Mouse (Mus musculus): ENCODE measurements at regions not wholly inside any gene's neighbourhood (a gene's known extent, or its start where the extent isn't known, plus 50 kb on each side); places are given as distances from the start of the nearest gene placed in this dataset.

DNA sequence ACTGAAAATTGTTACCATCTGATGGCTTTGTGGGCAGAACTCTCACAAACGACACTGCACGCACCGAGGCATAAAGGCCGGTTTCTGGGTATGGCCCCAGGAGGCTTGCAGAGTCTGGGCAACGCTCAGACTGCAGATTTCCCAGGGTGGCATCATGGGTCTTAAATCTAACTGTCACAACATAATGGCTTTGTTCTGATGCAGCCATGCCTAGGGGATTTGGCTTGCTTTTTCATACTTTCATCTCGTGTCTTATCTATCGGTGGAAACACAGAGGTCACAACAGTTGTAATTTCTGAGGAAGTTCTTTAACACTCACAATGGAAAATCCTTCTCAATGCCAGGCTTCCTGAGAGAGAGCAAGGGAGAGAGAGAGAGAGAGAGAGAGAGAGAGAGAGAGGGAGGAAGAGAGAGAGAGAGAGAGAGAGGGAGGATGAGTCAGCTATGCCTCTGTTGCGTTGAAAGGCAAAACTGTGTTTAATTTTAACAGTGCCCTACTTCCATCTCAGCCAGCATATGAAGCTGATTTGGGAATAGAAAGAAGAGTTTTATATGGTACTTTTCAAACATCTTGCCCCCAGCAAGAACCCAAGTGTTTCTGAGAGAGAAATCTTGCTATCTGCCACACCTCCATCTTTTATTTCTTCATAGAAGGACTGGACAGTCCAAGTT is 224.6 kb upstream of the Prdm1 start:
- in situ Hi-C loops (cut with MboI; ENCODE audit: unreplicated experiment in 2 of 2) = loop anchor here (5.0 to 25.0 kb wide), 3 partner anchors 116 to 418 kb away; no protein-coding TSS in a partner anchor

DNA sequence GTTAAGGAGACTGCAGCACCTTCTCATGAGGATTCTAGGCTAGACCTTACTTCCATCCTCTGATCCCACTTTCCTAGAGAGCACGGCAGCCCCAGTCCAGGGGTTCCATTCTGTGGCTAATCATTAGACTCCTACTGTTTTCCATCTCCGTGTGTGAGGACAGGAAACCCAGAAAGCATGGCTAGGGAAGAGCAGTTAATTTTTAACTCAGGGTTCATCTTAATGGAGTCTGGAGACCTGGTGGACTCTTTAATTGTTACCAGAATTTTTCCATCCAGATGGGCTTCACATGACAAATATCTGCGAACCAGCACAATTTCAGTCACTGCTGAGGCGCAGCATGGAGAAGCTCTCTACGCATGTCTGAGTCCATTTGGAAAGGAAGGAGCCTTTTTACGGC is 222.8 kb upstream of the Prdm1 start:
- in situ Hi-C loops (cut with MboI; ENCODE audit: unreplicated experiment in 2 of 2) = loop anchor here (5.0 to 25.0 kb wide), 3 partner anchors 114 to 416 kb away; no protein-coding TSS in a partner anchor

DNA sequence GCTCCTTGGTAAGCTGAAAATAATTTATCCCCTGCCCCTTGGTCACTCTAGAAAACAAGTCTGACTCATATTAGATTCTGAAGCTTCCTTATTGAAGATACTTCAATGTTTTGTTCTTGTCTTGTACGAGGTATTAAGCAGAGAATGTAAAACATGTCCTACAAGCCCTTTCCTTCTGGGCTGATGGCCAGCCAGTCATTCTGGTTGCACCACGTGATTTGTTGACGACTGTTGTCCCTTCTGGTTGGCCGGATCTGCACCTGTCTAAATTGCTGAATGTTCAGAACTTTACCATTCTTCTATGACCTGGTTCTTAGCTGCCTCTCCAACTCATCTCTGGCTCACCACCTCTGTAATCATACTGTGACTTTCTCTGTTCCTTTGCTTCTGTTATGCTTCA is 220.9 kb upstream of the Prdm1 start:
- in situ Hi-C loops (cut with MboI; ENCODE audit: unreplicated experiment in 2 of 2) = loop anchor here in 1 of 2 experiments (10.0 kb wide), 1 partner anchor 366 kb away; no protein-coding TSS in a partner anchor

DNA sequence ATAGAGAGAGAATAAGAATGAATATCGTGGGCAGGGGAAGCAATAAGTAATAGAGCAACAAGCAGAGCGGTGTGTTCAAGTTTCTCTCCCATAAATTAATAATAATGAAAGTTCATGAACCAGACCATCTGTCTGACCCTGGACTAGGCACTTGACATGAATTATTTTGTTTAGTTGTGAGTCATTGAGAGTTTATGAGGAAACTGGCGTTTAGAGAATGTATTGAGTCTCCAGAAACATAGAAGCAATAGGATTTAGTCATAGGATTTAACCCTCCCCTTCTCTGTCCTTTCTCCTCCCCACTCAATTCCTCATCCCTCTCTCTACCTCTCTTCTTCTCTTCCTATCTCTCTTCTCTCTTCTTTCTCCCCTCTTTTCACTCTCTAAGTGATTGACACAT is 219.1 kb upstream of the Prdm1 start:
- in situ Hi-C loops (cut with MboI; ENCODE audit: unreplicated experiment in 2 of 2) = loop anchor here in 1 of 2 experiments (10.0 kb wide), 1 partner anchor 367 kb away; no protein-coding TSS in a partner anchor

DNA sequence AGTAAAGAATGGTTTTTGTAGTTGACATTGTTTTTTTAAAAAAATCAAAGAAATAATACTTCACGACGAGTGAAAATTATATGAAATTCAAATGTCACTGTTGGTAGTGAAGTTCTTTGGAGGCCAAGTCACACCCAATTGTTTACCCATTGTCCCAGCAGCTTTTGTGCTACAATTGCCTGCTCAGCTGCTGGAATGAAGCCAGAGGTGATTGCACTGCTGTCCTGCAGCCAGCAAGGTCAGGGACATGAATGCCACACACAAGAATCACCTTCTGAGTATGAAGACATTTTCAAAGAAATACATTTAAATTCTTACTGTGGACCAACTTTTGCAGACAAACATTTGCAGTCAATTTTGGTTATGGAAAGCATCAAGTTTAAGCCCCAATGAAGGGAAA is 215.9 kb upstream of the Prdm1 start:
- in situ Hi-C loops (cut with MboI; ENCODE audit: unreplicated experiment in 2 of 2) = loop anchor here in 1 of 2 experiments (10.0 kb wide), 1 partner anchor 371 kb away; no protein-coding TSS in a partner anchor

DNA sequence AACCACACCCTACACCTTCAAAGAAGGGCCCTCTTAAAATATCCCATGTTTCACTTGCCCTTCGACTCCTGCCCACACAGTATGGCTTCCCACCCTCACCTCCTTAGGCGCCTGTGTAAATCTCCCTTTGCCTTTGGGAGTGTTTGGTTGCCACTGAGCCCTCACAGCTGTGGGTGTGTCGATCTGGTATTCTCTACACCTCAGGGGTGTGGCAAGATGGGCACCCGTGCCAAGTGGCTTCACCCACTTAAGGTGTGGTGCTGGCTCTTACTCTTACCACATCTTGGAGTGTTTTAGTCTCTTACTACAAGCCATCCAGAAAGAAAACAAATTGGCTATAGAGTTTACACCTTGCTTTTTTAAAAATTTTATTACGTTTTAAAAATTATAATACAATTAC is 205.3 kb upstream of the Prdm1 start:
- in situ Hi-C loops (cut with MboI; ENCODE audit: unreplicated experiment in 2 of 2) = no loop called here

DNA sequence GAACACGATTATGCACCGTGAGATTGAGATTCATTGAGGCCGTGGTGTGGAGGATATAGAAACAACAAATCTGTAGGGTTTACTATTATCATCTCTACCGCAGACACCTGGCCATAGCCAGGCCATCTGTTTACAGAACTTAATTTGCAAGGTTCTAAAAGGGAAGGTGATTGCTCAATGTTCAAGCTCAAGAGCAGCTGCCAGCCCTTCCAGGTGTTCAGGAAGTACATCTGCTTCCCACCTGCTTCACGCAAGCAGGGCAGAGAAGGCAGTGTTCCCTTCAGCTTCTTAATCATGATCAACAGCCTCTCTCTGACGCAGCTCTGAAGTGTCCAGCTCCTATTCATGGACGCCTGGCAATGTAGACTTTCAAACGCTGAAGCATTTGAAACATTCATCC is 202.4 kb upstream of the Prdm1 start:
- in situ Hi-C loops (cut with MboI; ENCODE audit: unreplicated experiment in 2 of 2) = no loop called here

DNA sequence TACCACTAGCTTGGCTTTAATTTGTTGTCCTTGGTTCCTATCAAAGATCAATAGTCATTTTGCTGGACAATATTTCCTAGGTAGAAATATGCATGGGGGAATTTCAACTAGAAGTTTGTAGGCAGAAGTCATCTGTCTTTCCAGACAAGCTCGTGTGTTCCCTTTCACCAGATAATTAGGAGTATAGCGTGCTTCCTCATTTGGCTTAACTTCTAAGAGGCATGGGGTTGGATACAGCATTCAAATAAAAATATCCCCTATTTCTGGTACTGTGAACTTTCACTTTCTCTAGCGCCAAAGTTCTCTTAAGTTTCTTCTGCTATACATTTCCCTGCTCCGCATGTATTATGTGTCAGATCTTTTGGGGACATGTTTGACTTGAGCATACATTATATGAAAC is 200.7 kb upstream of the Prdm1 start:
- in situ Hi-C loops (cut with MboI; ENCODE audit: unreplicated experiment in 2 of 2) = no loop called here

DNA sequence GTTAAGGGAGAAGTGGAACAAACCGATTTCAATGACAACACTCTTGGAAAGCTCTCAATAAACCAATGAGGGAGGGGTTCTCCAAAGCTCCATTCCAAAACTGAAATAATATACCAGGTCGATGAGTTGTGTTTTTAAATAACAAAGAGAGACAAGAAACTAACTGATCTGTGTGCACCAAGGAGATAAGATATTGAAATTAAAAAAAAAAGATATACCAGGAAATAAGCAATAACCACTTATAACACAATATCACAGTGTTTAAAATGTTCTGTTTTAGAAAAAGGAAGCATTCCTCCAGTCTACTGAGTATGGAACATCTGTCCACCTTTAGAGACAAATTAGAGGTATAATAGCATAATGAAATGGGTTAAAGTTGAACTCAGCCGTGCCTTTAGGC is 196.3 kb upstream of the Prdm1 start:
- in situ Hi-C loops (cut with MboI; ENCODE audit: unreplicated experiment in 2 of 2) = no loop called here

DNA sequence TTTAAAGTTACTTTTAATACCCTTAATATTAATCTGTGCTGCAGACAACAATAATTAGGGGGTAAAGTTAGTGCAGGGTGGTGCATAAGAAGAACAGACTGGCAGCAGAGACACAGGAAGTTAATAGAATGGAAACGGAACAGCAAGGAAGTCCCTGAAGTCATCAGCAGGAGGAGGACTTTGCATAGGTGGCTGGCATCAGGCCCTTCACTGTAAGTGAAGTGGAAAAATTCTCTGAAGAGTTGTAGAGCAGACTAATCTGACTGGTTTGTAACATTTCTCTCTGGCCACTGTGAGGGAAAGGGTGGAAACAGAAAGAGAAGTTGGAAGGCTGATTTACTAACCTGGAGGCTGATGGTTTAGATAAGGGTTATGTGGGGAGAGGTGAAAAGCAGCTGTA is 195.5 kb upstream of the Prdm1 start:
- in situ Hi-C loops (cut with MboI; ENCODE audit: unreplicated experiment in 2 of 2) = no loop called here

DNA sequence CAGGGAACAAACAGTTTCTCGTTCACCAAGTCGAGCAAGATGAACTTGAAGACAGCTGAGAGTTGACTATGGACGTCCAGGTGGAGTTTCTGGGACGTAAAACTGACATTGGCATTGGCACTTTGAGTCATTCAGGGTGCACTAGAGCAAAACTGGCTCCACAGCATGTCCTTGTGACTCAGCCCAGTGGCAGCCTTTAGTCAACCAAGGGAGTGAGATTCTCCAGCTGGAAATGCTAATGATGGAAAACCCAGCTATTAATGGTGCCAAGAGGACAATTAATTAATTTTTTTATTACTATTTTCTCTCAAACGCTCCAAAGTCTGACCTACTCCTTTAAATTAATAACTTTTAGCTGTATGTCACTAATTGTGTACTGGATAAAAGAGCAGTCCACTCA is 195.0 kb upstream of the Prdm1 start:
- in situ Hi-C loops (cut with MboI; ENCODE audit: unreplicated experiment in 2 of 2) = no loop called here

DNA sequence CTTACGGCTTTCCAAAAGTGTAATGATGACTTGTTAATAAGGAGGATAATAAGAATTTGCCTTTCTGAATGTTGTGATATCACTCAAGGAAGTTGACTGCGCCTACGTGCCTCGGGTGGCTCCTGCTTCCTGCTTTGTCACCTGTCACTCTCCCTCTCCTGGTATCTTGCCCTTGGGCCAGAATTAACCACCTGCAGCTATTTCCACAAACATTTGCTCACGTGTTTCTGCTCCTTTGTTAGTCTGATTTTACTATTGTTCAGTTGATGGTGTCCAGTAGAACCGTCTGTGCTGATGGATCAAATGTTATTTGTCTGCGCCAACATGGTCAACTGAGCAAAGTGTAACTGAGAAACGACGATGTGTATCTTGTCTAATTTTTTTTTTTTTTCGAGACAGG is 193.4 kb upstream of the Prdm1 start:
- in situ Hi-C loops (cut with MboI; ENCODE audit: unreplicated experiment in 2 of 2) = no loop called here

DNA sequence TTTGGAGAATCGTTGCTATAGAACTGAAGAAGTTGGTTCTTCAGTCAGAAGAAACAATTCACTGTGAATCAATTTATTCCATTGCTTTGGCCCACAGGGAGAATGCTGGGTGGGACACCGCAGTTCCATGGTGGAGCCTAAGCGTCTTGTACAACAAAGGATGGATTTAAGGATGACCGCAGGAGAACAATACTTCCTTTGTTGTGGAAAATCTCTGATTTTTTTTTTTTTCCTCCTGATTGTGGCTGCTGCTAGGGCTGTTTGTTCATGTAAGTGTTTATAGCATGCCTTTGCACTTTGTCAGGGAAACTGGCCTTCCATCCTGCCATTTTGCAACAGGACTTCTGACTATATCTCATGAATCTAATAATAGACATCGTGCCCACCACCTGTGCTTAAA is 188.3 kb upstream of the Prdm1 start:
- in situ Hi-C loops (cut with MboI; ENCODE audit: unreplicated experiment in 2 of 2) = no loop called here

DNA sequence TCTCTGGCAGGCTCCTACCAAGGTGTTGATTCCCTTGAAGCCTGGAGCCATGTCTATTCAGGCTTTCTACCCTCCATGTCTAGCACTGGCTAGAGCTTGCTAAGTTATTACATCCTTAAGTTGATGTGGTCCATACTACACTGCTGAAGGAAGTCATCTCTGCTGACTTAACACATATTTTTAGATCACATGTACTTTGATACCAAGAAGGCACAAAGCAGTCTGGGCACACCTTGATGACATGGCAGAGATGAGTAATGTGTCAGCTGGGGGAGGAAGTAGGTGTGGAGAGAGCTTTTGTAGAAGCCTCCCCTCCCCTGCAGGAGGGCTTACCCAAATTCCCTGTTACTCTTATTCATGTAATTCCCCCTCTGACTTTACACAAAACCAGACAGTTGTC is 187.6 kb upstream of the Prdm1 start:
- in situ Hi-C loops (cut with MboI; ENCODE audit: unreplicated experiment in 2 of 2) = no loop called here

DNA sequence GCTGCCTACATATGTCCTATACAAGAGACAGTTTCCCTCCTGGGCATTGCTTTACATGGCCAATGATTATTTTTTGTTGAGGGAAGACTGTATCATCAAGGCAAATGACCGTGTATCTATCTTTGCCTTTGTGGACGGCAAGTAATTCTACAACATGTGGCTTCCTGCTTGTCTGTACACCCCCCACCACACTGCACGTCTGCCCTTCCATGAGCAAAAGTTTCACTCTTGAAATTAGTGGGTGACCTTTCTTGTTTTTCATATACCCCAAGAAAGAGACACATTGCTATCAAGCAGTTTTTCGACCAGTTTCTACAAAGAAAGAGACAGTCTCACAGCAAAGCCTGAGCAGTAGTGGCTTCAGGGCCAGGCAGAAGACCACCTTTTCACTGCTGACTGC is 180.5 kb upstream of the Prdm1 start:
- in situ Hi-C loops (cut with MboI; ENCODE audit: unreplicated experiment in 2 of 2) = no loop called here

DNA sequence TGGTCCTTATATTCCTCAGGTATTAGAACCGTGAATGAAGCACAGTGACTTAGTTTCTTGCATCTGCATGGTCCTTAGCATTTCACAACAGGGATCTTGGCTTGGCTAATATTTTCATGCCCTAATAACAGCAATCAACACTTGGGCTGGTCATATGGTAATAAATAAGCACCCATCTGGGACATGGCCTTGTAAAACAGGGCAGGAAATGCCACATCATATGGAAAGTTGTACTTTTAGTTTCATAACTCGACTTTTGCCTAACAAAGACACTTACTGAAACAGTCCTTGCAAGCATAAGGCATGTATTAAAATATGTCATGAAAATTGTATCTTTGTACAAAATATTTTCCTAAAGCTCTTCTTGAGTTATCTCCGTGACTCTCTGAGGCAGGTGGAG is 175.8 kb upstream of the Prdm1 start:
- in situ Hi-C loops (cut with MboI; ENCODE audit: unreplicated experiment in 2 of 2) = no loop called here

DNA sequence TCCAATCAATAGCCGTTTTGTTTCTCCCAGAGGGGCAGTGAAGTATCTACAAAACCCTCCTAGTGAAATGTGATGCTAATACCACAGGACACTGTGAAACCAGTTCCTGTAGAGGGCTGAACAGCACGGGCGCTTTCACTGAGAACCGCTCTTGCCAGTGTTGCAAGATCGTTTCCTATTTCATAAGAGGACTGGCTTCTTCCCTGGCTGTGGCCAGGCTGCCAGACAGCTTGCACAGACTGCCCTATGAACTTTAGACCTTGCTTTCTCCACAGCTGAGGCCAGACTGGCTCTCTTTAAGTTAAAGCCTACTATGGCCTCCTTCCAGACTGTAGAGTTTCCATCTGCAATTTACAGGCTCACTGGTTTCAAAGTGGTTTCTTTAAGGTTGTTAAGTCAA is 173.8 kb upstream of the Prdm1 start:
- in situ Hi-C loops (cut with MboI; ENCODE audit: unreplicated experiment in 2 of 2) = no loop called here

DNA sequence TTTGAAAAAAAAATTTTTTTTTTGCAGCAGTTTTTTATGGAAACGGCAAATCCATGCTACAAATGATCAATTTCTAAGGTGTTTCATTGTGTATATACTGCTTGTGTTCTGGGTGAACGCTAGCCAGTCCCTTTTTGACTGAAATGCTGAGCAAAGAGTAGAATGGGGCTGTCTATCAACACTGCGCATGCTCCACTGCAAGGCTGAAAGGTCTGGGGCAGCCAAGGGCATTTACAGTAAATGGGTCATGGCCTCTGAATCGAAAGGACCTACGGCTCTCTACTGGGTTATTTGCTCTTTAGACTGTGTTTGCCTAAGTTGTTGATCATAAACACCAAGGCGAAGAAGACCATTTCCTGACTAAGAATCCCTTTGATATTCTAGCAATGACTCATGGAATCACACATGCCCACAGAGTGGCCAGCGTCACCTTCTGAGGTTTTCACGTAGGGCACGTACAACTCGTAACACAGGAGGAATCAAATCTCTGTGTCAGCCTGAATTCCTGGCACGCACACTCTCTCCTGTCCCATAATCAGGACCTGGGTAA is 171.8 kb upstream of the Prdm1 start:
- in situ Hi-C loops (cut with MboI; ENCODE audit: unreplicated experiment in 2 of 2) = no loop called here

DNA sequence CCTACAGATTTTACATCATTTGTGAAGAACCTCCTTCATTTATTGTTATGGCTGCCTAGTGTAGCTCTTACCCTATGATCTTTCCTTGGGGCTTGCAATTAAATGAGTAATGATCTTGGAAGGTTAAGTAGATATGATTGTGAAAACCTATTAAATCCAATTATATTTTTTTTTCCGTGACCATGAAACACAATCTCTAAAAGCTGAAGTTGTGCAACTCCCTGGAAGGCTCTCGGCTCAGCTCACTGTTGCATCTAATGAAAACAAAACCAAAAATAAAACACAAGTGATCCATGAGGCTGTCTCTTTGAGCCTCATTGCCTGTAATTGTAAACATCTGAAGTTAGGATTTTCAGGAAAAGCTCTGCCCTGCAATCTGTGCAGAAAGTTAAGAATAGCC is 169.7 kb upstream of the Prdm1 start:
- in situ Hi-C loops (cut with MboI; ENCODE audit: unreplicated experiment in 2 of 2) = no loop called here

DNA sequence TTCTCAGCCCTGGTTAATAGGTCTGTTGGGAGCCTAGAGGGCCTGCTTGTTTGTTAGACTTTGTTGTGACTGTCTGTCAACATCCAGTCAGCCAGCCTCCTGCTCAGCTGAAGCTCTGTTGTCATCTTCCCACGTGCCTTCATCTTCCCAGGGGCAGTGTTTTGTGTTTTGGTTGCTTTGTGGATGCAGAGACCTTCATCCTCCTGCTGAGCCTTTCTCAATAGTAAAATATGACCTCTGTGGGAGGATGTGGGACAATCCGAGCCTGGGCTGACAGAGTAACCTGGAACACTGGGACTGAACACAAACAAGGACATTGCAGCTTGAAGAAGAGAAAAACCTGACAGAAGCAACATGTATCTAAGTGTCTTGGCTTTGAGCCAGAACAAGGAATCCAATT is 168.7 kb upstream of the Prdm1 start:
- in situ Hi-C loops (cut with MboI; ENCODE audit: unreplicated experiment in 2 of 2) = no loop called here

DNA sequence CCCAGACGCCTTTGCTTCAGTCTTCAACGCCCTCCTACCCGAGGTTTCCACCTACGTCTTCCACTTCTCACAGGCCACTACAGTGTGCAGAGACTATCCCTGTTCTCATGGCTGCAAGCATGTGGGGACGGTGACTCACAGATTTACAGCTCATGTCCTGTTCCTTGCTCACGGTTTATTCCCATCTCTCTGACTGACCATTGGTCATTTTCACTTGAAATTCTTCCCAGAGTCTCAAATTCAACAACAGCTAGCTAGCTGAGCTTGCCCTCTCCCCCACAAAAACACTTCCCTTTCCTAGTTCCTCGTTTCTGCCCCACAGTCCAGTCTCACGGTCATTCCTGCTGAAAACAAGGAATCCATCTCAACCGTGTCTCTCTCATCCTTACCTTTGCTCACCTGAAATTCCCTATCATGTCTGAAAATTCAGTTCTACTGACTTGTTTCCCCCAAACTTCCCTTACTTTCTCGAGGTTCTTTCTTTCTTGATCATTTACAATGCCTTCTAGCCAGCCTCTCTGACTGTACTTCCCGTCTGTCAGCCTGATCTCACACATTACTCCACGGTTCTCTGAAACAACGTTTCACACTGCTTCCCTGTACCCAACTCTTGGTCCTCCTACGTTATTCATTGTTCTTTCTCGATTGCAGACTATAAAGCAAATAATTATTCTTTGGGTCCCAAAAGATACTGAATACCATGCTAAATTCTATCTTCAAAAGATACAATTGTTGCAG is 163.5 kb upstream of the Prdm1 start:
- in situ Hi-C loops (cut with MboI; ENCODE audit: unreplicated experiment in 2 of 2) = loop anchor here in 1 of 2 experiments (5.0 kb wide), 1 partner anchor 84 kb away; no protein-coding TSS in a partner anchor

DNA sequence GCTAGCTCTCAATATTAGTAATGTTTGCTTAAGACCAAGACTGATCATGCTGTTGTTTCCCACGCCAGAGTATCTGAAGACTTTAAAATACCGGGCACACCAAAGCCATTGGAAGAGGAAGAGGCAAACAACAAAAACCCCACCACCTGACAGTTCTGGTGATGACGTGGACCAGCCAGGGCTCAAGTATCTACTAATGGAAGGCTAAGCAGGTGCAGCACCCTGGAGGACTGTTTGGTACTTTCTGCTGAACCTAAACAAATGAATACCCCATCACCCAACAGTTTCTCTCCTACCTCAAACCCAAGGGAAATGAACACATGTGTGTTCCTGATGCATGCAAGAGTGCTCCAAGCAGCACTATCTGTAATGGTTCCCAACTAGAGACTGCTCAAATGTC is 160.3 kb upstream of the Prdm1 start:
- in situ Hi-C loops (cut with MboI; ENCODE audit: unreplicated experiment in 2 of 2) = no loop called here
